Mouse (Mus musculus) kidney, embryonic 16.5 days (tissue): ENCODE measurements around the gene Rftn2. TPM values are rescaled to one million over a fixed set of nuclear protein-coding genes. Genes with fewer than 3 reads are reported as not detected.
"Not testable (repeated sequence)": the region's sequence is repeated elsewhere in the genome, so short reads cannot be mapped to it uniquely, and the experiment has no call there.

Source experiments
- ATAC-seq: fragments of 200-750 bp; cut with Nextera tagmentation; 2 replicates; pipeline ENCODE4 v1.8.0; 2017; ENCODE audit warnings: moderate TSS enrichment; ENCODE audit not compliant: low FRiP score, low TSS enrichment
- H3K27ac ChIP-seq: fragments of 300-500 bp; sonication (generic); 2 replicates; pipeline ENCODE4 v1.5.1; 2014; ENCODE audit warnings: low read length
- H3K27me3 ChIP-seq: fragments of 300-500 bp; sonication (generic); 2 replicates; pipeline ENCODE4 v1.6.1; 2014; ENCODE audit warnings: low read length, control low read depth, mixed read lengths; ENCODE audit not compliant: insufficient read depth
- H3K36me3 ChIP-seq: fragments of 300-500 bp; sonication (generic); 2 replicates; pipeline ENCODE4 v1.6.1; 2014; ENCODE audit warnings: low read length, control low read depth, mixed read lengths; ENCODE audit not compliant: insufficient read depth
- H3K4me1 ChIP-seq: fragments of 300-500 bp; sonication (generic); 2 replicates; pipeline ENCODE4 v1.6.1; 2014; ENCODE audit warnings: low read length, control low read depth, mixed read lengths; ENCODE audit not compliant: insufficient read depth
- H3K4me2 ChIP-seq: fragments of 300-500 bp; sonication (generic); replicated peaks from 2 replicates; pipeline ENCODE4 v1.6.1; 2014; ENCODE audit warnings: low read depth, low read length
- H3K4me3 ChIP-seq: fragments of 300-500 bp; sonication (generic); 2 replicates; pipeline ENCODE4 v1.5.1; 2014; ENCODE audit warnings: mild to moderate bottlenecking, low read length
- H3K9ac ChIP-seq: fragments of 300-500 bp; sonication (generic); replicated peaks from 2 replicates; pipeline ENCODE4 v1.6.1; 2014; ENCODE audit warnings: low read length
- H3K9me3 ChIP-seq: fragments of 300-500 bp; sonication (generic); 2 replicates; pipeline ENCODE4 v1.6.1; 2016; ENCODE audit warnings: low read length, control low read depth
- WGBS: fragments of 180-500 bp; shearing (Covaris S2); extraction: QIAGEN DNeasy Blood & Tissue Kit; methylation state at CpG from one replicate; pipeline ENCODE4 v1.1.7; 2014; 5-methylcytosine and 5-hydroxymethylcytosine counted together
- polyA plus RNA-seq: library from polyadenylated mRNA; unstranded; fragments of >200 nt; fragmentation: Nextera tagmentation; extraction: Ambion mirVana; gene quantifications from 2 replicates; pipeline ENCODE4 v1.2.1, GENCODE M21; 2015

Gene Rftn2
- polyA plus RNA-seq, 1 experiment from 2014 or later = 7.6 TPM

DNA sequence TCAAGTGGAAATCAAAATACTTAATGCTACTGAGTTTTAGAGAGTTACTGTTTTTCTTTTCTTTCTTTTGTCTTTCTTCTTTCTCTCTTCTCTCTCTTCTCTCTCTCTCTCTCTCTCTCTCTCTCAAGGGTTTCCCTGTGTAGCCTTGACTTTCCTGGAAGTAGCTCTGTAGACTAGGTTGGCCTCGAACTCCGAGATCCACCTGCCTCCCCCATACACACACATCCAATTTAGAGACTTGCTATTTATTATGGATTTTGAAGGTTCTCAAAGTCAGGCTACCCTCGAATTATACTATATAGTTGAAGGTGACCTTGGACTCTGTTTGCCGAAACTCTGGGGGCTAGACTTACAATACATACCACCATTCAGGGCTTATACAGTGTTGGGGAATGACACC, 94.3 kb downstream of the Rftn2 start:
- Histone ChIP-seq H3K27me3 (no peaks in the 10 kb centered on the region), H3K4me1 (peaks cover 14% of the 10 kb centered on the region), H3K36me3 (0 out of 2 replicates have a peak, but pooled peaks cover 3% of the 10 kb centered on the region), H3K9me3 (no peaks in the 10 kb centered on the region), H3K27ac (no peak overlapping the region), H3K4me2 (peak overlapping the region; percentile 84), H3K4me3 (peak overlapping the region; percentile 98), H3K9ac (peak overlapping the region; percentile 99)
- WGBS = 53% methylated on average over 4 of the region's 4 CpGs
- ATAC-seq = no peak

GRCm38 (mm10) chr1:55131424-55132014, 95.1 kb downstream of the Rftn2 start:
- Histone ChIP-seq H3K27me3 (no peaks in the 10 kb centered on the region), H3K27ac (peak overlapping the region; percentile 97), H3K4me3 (peak overlapping the region; percentile 98), H3K9me3 (no peaks in the 10 kb centered on the region), H3K9ac (peak overlapping the region; percentile 99), H3K36me3 (0 out of 2 replicates have a peak, but pooled peaks cover 3% of the 10 kb centered on the region), H3K4me1 (peaks cover 14% of the 10 kb centered on the region), H3K4me2 (peak overlapping the region; percentile 84)
- under 1% methylated on average over 36 of the region's 47 CpGs for WGBS
- peak; percentile 93 for ATAC-seq

DNA sequence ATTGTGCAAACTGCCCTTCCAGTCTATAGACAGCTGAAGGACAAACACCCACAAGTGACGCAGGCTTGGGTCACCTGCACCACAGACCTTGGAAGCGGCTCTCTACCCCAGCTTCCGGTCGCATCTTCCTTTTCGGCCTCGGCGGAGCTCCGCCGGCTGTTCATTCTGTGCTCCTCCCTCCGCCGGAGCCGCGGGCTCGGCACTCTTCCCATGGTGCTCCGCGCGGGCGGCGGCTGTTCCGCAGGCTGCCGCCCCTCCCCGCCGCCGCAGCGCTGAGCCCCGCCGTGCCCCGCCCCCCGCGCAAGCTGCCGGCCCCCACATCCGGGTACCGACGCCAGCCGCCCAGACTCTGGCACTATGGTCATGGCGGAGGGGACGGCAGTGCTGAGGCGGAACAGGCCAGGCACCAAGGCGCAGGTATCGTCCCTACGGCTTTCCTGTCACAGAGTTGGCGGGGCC, 95.6 kb downstream of the Rftn2 start, which contains the start of gene Mob4:
Gene Mob4 (plus strand): TSS at position 289 of the 459 bp plus-strand sequence.
- H3K27ac ChIP-seq = peak within 1 kb of the TSS; percentile 97
- WGBS = under 1% methylated on average over 41 of the region's 42 CpGs
- H3K4me2 ChIP-seq = peak within 1 kb of the TSS; percentile 84
- H3K36me3 ChIP-seq = 0 out of 2 replicates have a peak, but pooled peaks cover 3% of the 10 kb centered on the region
- no peaks in the 10 kb centered on the region for H3K27me3 ChIP-seq
- ATAC-seq = peak; percentile 97
- peaks cover 14% of the 10 kb centered on the region for H3K4me1 ChIP-seq
- H3K9me3 ChIP-seq = no peaks in the 10 kb centered on the region
- H3K4me3 ChIP-seq = peak within 1 kb of the TSS; percentile 98
- H3K9ac ChIP-seq = peak within 1 kb of the TSS; percentile 99

- Histone ChIP-seq H3K36me3 (no peaks in the 10 kb centered on the region), H3K27ac (peak overlapping the region; percentile 87), H3K4me2 (peak overlapping the region; percentile 84), H3K27me3 (no peaks in the 10 kb centered on the region), H3K9ac (peak overlapping the region; percentile 73), H3K9me3 (no peaks in the 10 kb centered on the region), H3K4me3 (peak overlapping the region; percentile 98), H3K4me1 (peaks cover 14% of the 10 kb centered on the region)
- WGBS = 61% methylated on average over 10 of the region's 10 CpGs
- ATAC-seq = no peak
Measured at GRCm38 (mm10) chr1:55130190-55130916, 96.2 kb downstream of the Rftn2 start.

DNA sequence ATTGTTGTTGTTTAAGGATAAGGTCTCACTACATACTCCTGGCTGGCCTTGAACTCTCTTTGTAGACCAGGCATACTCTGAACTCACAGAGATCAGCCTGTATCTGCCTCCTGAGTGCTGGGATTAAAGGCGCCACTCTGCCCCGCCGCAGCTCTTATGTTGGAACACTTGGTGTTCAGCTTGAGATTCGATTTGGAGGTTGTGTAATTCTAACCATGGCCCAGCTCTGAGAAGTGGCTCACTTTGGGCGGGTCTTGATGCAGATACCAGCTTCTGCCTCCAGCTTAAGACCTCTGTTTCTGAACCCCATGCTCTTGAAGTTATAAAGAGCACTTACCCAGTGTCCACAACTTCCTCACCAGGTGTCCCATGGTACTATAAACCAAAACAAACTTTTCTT, 96.9 kb downstream of the Rftn2 start:
- Histone ChIP-seq H3K9ac (no peak overlapping the region), H3K9me3 (no peaks in the 10 kb centered on the region), H3K27me3 (no peaks in the 10 kb centered on the region), H3K4me3 (no peak overlapping the region), H3K27ac (no peak overlapping the region), H3K4me1 (peaks cover 14% of the 10 kb centered on the region), H3K36me3 (no peaks in the 10 kb centered on the region), H3K4me2 (no peak overlapping the region)
- WGBS = 91% methylated on average over 5 of the region's 5 CpGs
- ATAC-seq = no peak

DNA sequence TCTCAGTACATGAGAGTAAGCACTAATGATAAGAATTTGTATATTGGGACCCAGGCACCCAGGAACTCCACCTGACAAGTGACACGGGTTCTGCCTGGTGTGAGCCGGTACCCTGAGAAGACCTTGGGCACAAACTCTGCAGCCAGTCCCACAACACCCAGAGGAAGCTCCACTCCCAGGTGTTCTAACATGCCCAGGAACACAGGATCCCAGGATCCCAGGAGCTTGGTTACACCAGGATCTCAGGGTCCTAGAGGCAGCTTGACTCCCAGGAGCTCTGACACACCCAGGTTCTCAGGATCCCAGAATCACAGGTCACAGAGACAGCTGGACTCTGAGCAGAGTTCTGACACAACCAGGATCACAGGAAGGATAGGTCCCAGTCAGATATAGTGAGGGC, 102.4 kb downstream of the Rftn2 start:
- not testable (repeated sequence) for H3K27ac ChIP-seq, H3K4me3 ChIP-seq

GRCm38 (mm10) chr1:55123561-55123960, 103.0 kb downstream of the Rftn2 start:
- no peak overlapping the region for H3K9ac ChIP-seq
- H3K4me1 ChIP-seq = no peaks in the 10 kb centered on the region
- no peak overlapping the region for H3K4me2 ChIP-seq
- WGBS = 67% methylated on average over 2 of the region's 2 CpGs
- no peak for ATAC-seq
- H3K36me3 ChIP-seq = no peaks in the 10 kb centered on the region
- peaks cover 4% of the 10 kb centered on the region; the same call in 1 of the 2 replicates for H3K9me3 ChIP-seq
- no peak overlapping the region for H3K27ac ChIP-seq
- H3K27me3 ChIP-seq = no peaks in the 10 kb centered on the region
- H3K4me3 ChIP-seq = no peak overlapping the region

More for the DNA sequence above, 102.4 kb downstream of the Rftn2 start:
- H3K4me1 ChIP-seq, H3K4me2 ChIP-seq, H3K27me3 ChIP-seq, ATAC-seq, H3K36me3 ChIP-seq, H3K9me3 ChIP-seq, H3K9ac ChIP-seq: not testable (repeated sequence)
- WGBS = 97% methylated on average over 2 of the region's 2 CpGs

DNA sequence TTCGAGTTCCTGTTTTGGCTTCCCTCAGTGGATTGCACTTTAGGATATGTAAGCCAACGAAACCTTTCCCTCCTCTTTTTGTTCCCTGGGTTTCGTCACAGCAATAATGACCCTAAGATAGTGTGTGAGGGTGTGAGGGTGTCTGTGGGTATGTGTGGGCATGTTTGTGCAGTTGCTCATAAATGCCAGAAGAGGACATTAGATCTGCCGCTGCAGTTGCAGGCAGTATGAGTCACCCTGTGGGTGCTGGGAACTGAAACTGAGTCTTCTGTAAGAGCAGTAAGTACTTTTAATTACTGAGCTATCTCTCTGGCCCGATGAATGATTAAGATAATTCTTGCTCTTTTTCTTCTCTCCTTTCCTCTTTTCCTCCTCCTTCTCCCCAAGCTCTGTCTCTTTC, 103.5 kb downstream of the Rftn2 start:
- ATAC-seq = no peak
- no peak overlapping the region for H3K9ac ChIP-seq
- H3K4me1 ChIP-seq = no peaks in the 10 kb centered on the region
- H3K4me2 ChIP-seq = no peak overlapping the region
- peaks cover 4% of the 10 kb centered on the region; the same call in 1 of the 2 replicates for H3K9me3 ChIP-seq
- WGBS = 87% methylated on average over 5 of the region's 5 CpGs
- no peaks in the 10 kb centered on the region for H3K36me3 ChIP-seq
- H3K27ac ChIP-seq = no peak overlapping the region
- no peaks in the 10 kb centered on the region for H3K27me3 ChIP-seq
- no peak overlapping the region for H3K4me3 ChIP-seq
